Comparison of ENCODE assay signal across 18 mouse cellular contexts in the genomic region with DNA sequence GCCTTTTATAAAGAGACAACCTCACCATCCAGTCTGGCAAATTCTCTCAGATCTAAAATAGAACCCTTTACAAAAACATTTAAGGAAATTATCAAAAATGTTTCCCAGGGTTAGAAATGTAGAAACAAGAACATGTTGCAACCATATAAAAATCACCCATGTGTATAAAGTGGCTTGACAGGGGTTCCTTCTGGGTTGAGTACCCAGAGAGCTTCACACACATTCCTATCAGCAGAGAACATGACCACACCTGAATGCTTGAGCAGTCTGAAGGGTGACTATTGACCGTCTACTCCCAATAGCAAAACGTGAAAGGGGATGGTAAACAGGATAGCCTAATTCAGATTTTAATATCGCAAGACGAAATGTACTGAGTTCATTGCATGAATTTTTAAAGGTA. TPM values are rescaled to one million over a fixed set of nuclear protein-coding genes. Genes with fewer than 3 reads are reported as not detected.
DNase-seq lines count a peak whose midpoint lies in the region; ATAC-seq and TF ChIP-seq lines count a peak whose summit lies in the region.
"Had no signal": no experiment of that assay in that cellular context is flagged by ENCODE, and none has a peak within 500 bp of the region (broad histone marks: within the 10 kb centered on the region; RNA-seq: fewer than 3 reads in every experiment).

No protein-coding gene starts in this region.

- peak; percentile 100 for ATAC-seq in Patski
- no peak for ATAC-seq in kidney, embryonic 14.5 days (ENCODE audit: low FRiP score, low TSS enrichment)
- ATAC-seq: activated CD4-positive, CD25-positive, alpha-beta regulatory T cell, adult 4 months; CD4-positive, CD25-positive, alpha-beta regulatory T cell, adult 4 months had no signal

- CTCF ChIA-PET in Patski (lab: Charles Lee): interaction anchor here (0.9 to 1.4 kb wide), 4 partner anchors 10 to 44 kb away, joined by 3 to 4 read pairs (median 3); no protein-coding TSS in a partner anchor

- WGBS in kidney, embryonic 14.5 days: 83% methylated on average over 4 of the region's 4 CpGs

- no peak overlapping the region for H3K9ac ChIP-seq in kidney, embryonic 14.5 days (ENCODE audit: low read depth, low read length)

- TF ChIP-seq CTCF in Patski (IDR thresholded peaks at IDR 0.05): no peak

- H3K4me1 ChIP-seq in kidney, embryonic 14.5 days (ENCODE audit: control insufficient read depth, insufficient read depth, low read length): no peaks in the 10 kb centered on the region

- in situ Hi-C loops in Patski (cut with MboI; ENCODE audit: low pct_unique_long_range_greater_than_20kb): no loop called here

- no peak overlapping the region for H3K27ac ChIP-seq in kidney, embryonic 14.5 days (ENCODE audit: low read depth, low read length)

- DNase-seq in Patski (ENCODE audit: low read depth, low spot score): peak; percentile 72
- DNase-seq: adrenal gland, adult 2 months; adrenal gland, adult 8-10 months; adrenal gland, postnatal 10 days; adrenal gland, postnatal 14 days; adrenal gland, postnatal 25 days; adrenal gland, postnatal 36 days; B cell, adult 2 months; cerebellum, adult 11 months; cerebellum, adult 11-12 months; cerebellum, adult 18-20 months; cerebellum, adult 2 months; cerebellum, adult 8-10 months had no signal

- H3K4me3 ChIP-seq in kidney, embryonic 14.5 days (ENCODE audit: low read length): no peak overlapping the region

- no peak overlapping the region for H3K4me2 ChIP-seq in kidney, embryonic 14.5 days (replicated peaks; ENCODE audit: low read depth, low read length)

- H3K9me3 ChIP-seq in kidney, embryonic 14.5 days (ENCODE audit: control insufficient read depth, low read length): no peaks in the 10 kb centered on the region
- H3K9me3 ChIP-seq: G1E had no signal

- no peaks in the 10 kb centered on the region for H3K27me3 ChIP-seq in Patski
- H3K27me3 ChIP-seq in kidney, embryonic 14.5 days (ENCODE audit: control insufficient read depth, insufficient read depth, low read length): no peaks in the 10 kb centered on the region
- H3K27me3 ChIP-seq: CH12.LX had no signal

- no peaks in the 10 kb centered on the region for H3K36me3 ChIP-seq in kidney, embryonic 14.5 days (ENCODE audit: control insufficient read depth, insufficient read depth, low read length)
- H3K36me3 ChIP-seq: G1E had no signal

- POLR2A ChIA-PET in Patski (lab: Charles Lee): interaction anchor here (1.0 kb wide), 1 partner anchor 50 kb away, joined by 3 read pairs; no protein-coding TSS in a partner anchor

RNA-seq across cellular contexts. Expression of gene Zfand5, which starts 57.8 kb away (rescaled TPM):
- 150 TPM for polyA plus RNA-seq in Patski (2021)
- 99.0 and 136 TPM in 2 replicates for polyA plus RNA-seq in kidney, embryonic 14.5 days (2014; fragmentation: Nextera tagmentation; extraction: Ambion mirVana)
